Mouse (Mus musculus) heart, embryonic 12.5 days (tissue): ENCODE measurements at regions not wholly inside any gene's neighbourhood (a gene's known extent, or its start where the extent isn't known, plus 50 kb on each side); places are given as distances from the start of the nearest gene placed in this dataset.
A peak's percentile ranks its signal among the peaks of the same experiment; 100 is the strongest.

Experiments used
- ATAC-seq: fragments of 200-750 bp; cut with Nextera tagmentation; 2 replicates; pipeline ENCODE4 v1.8.0; 2017; ENCODE audit warnings: moderate TSS enrichment, moderate library complexity; ENCODE audit not compliant: insufficient number of reproducible peaks, low FRiP score
- H3K27ac ChIP-seq: fragments of 300-500 bp; sonication (generic); 2 replicates; pipeline ENCODE4 v1.5.1; 2016; ENCODE audit warnings: mild to moderate bottlenecking, moderate library complexity; ENCODE audit not compliant: poor library complexity, severe bottlenecking
- H3K27me3 ChIP-seq: fragments of 300-500 bp; sonication (generic); replicated peaks from 2 replicates; pipeline ENCODE4 v1.6.1; 2016; ENCODE audit warnings: mild to moderate bottlenecking, moderate library complexity
- H3K36me3 ChIP-seq: fragments of 300-500 bp; sonication (generic); 2 replicates; pipeline ENCODE4 v1.6.1; 2016; ENCODE audit warnings: mild to moderate bottlenecking, moderate library complexity
- H3K4me1 ChIP-seq: fragments of 300-500 bp; sonication (generic); replicated peaks from 2 replicates; pipeline ENCODE4 v1.6.1; 2016; ENCODE audit warnings: mild to moderate bottlenecking
- H3K4me2 ChIP-seq: fragments of 300-500 bp; sonication (generic); 2 replicates; pipeline ENCODE4 v1.6.1; 2016; ENCODE audit warnings: mild to moderate bottlenecking, moderate library complexity
- H3K4me3 ChIP-seq: fragments of 300-500 bp; sonication (generic); 2 replicates; pipeline ENCODE4 v1.5.1; 2016; ENCODE audit warnings: mild to moderate bottlenecking
- H3K9ac ChIP-seq: fragments of 300-500 bp; sonication (generic); 2 replicates; pipeline ENCODE4 v1.6.1; 2016; ENCODE audit warnings: mild to moderate bottlenecking, moderate library complexity
- H3K9me3 ChIP-seq: fragments of 300-500 bp; sonication (generic); replicated peaks from 2 replicates; pipeline ENCODE4 v1.6.1; 2016; ENCODE audit warnings: mild to moderate bottlenecking, moderate library complexity
- WGBS: fragments of 180-500 bp; shearing (Covaris S2); methylation state at CpG from one replicate; pipeline ENCODE4 v1.1.7; 2016; 5-methylcytosine and 5-hydroxymethylcytosine counted together

- Histone ChIP-seq H3K9ac (no peak overlapping the region), H3K4me3 (no peak overlapping the region), H3K4me2 (no peak overlapping the region), H3K36me3 (no peaks in the 10 kb centered on the region), H3K27ac (no peak overlapping the region), H3K9me3 (peaks cover 1% of the 10 kb centered on the region; the same call in 1 of the 2 replicates), H3K4me1 (no peaks in the 10 kb centered on the region; the same call in 1 of the 2 replicates), H3K27me3 (no peaks in the 10 kb centered on the region)
- 46% methylated on average over 8 of the region's 8 CpGs for WGBS
- ATAC-seq: no peak
Observed at GRCm38 (mm10) chr15:51574538-51575105, 2310.1 kb upstream of the Gm7489 start.

- H3K27ac ChIP-seq: no peak overlapping the region
- H3K9ac ChIP-seq: no peak overlapping the region
- H3K4me3 ChIP-seq: no peak overlapping the region
- 74% methylated on average over 1 of the region's 1 CpGs for WGBS
- H3K9me3 ChIP-seq: peaks cover 3% of the 10 kb centered on the region; the same call in 1 of the 2 replicates
- no peaks in the 10 kb centered on the region for H3K36me3 ChIP-seq
- H3K27me3 ChIP-seq: no peaks in the 10 kb centered on the region
- ATAC-seq: no peak
- no peak overlapping the region for H3K4me2 ChIP-seq
- no peaks in the 10 kb centered on the region for H3K4me1 ChIP-seq
Observed at GRCm38 (mm10) chr15:51583636-51584035, 2301.1 kb upstream of the Gm7489 start.

DNA sequence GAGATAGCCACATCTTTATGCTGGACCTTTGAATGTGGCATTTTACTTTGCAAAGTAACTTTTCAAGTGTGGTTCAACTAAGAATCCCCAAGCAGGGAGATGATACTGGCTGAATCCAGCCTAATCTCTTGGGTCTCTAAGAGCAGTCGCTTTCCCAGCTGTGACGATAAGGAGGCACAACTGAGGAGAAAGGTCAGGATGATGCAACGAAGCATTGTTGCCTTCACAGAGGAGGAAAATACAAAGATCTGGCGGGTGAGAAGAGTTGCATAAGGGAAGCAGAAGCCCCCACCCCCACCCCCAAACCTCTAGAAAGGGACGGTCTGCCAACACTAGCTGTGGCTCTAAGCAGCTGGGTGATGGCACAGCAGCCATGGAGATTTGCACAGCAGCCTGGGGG, 2298.6 kb upstream of the Gm7489 start:
- Histone ChIP-seq H3K4me1 (no peaks in the 10 kb centered on the region), H3K4me2 (no peak overlapping the region), H3K9me3 (peaks cover 3% of the 10 kb centered on the region; the same call in 1 of the 2 replicates), H3K27me3 (no peaks in the 10 kb centered on the region), H3K27ac (no peak overlapping the region), H3K36me3 (no peaks in the 10 kb centered on the region), H3K9ac (no peak overlapping the region), H3K4me3 (no peak overlapping the region)
- WGBS: 49% methylated on average over 5 of the region's 5 CpGs
- ATAC-seq: no peak

GRCm38 (mm10) chr15:51591406-51592068, 2293.2 kb upstream of the Gm7489 start:
- H3K4me1 ChIP-seq: peaks cover 12% of the 10 kb centered on the region
- peaks cover 3% of the 10 kb centered on the region; the same call in 1 of the 2 replicates for H3K9me3 ChIP-seq
- no peak for ATAC-seq
- 39% methylated on average over 17 of the region's 17 CpGs for WGBS
- H3K36me3 ChIP-seq: no peaks in the 10 kb centered on the region
- H3K4me3 ChIP-seq: peak overlapping the region; percentile 10
- no peak overlapping the region for H3K27ac ChIP-seq
- no peaks in the 10 kb centered on the region for H3K27me3 ChIP-seq
- H3K9ac ChIP-seq: no peak overlapping the region
- peak overlapping the region; percentile 54 for H3K4me2 ChIP-seq

DNA sequence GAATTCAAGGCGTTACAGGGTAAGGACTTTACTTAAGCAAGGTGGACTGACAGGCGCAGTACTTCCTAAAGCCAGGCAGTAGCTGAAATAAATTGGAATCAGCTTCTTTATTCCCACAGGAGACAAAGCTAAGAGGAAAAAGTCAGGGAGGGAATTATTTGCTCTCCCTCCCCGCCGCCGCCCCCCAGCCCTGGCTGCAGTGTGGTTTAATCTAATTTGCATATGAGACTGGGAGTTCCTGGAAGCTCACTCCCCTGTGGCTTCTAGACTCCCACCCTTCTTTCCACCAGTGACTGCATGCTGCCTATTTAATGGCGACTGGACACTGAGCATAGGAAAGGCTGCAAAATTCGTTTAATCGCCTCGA, 2292.7 kb upstream of the Gm7489 start:
- Histone ChIP-seq H3K27ac (no peak overlapping the region; the same call in 1 of the 2 replicates), H3K9ac (no peak overlapping the region), H3K4me2 (peak overlapping the region; percentile 54), H3K4me3 (peak overlapping the region; percentile 10), H3K27me3 (no peaks in the 10 kb centered on the region), H3K36me3 (no peaks in the 10 kb centered on the region), H3K9me3 (peaks cover 3% of the 10 kb centered on the region; the same call in 1 of the 2 replicates), H3K4me1 (peaks cover 12% of the 10 kb centered on the region)
- ATAC-seq: no peak
- 38% methylated on average over 9 of the region's 9 CpGs for WGBS

DNA sequence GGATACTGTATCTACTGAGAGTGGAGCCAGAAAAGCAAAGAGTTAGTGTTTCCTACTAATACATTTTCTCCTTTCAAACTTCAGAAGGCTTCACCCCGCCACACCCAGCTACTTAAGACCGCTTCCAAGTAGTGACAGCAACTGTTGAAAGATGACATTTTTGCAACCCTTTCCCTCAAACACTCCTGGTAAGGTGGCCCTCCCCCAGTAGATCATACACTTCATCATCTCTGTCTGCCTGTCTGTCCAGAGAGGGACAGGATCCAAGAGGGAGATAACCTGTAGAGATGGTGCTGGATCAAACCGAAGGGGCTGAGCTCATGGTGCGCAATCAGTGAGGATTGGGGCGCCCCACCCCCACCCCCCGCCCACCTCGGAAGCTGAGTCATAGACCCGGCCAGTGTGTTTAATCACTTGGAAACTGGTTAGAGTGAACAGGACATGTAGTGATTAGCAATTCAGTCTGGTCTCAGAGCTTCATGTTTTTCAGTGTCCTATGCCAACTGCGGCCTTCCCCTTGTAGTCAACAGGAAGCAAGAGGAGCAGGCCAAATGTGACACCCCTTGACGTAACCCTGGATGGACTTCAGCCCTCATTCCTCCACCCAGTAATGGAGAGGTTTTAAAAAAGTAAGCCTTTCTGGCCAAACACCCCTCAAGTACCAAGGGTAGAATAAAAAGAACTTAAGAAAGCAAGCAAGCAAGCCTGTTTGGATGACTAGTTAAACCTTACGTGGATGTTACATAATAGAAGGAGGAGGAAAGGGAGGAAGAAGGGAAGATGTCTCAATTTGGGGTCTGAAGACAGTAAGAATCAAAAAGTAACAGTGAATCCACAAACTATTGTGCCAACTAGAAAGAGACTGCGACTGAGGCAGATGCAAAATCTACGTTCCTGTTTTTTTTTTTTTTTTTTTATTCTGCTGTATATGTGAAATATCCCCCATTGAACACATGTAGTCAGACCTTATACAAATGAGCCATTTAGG, 2291.9 kb upstream of the Gm7489 start:
- Histone ChIP-seq H3K27ac (no peak overlapping the region), H3K4me3 (no peak overlapping the region), H3K9ac (no peak overlapping the region), H3K36me3 (no peaks in the 10 kb centered on the region), H3K27me3 (no peaks in the 10 kb centered on the region), H3K9me3 (peaks cover 3% of the 10 kb centered on the region; the same call in 1 of the 2 replicates), H3K4me2 (peak overlapping the region; percentile 54), H3K4me1 (peaks cover 12% of the 10 kb centered on the region)
- peak; percentile 33 for ATAC-seq
- 62% methylated on average over 13 of the region's 13 CpGs for WGBS

DNA sequence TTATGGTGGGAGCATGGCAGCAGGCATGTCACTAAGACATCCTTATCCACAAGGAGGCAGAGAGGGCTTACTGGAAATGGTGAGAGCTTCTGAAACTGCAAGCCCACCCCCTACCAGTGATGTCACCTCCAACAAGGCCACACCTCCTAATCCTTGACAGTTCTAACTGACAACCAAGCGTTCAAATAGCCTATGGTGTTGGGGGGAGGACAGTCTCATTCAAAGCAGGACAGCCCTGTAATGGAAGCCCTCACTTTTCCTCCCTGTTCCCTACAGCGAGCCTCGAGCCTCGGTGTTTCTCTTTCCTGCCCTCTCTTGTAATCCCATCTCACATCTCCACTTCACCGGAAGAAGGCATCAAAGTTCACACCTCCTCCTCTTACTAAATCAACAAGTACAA, 2290.6 kb upstream of the Gm7489 start:
- no peaks in the 10 kb centered on the region for H3K27me3 ChIP-seq
- H3K36me3 ChIP-seq: no peaks in the 10 kb centered on the region
- WGBS: 39% methylated on average over 5 of the region's 5 CpGs
- no peak overlapping the region for H3K4me3 ChIP-seq
- H3K4me1 ChIP-seq: peaks cover 12% of the 10 kb centered on the region
- H3K9ac ChIP-seq: no peak overlapping the region
- H3K9me3 ChIP-seq: no peaks in the 10 kb centered on the region
- no peak overlapping the region for H3K4me2 ChIP-seq
- no peak for ATAC-seq
- no peak overlapping the region for H3K27ac ChIP-seq

GRCm38 (mm10) chr15:51595655-51596054, 2289.1 kb upstream of the Gm7489 start:
- no peaks in the 10 kb centered on the region for H3K36me3 ChIP-seq
- peaks cover 12% of the 10 kb centered on the region for H3K4me1 ChIP-seq
- 66% methylated on average over 1 of the region's 1 CpGs for WGBS
- no peak overlapping the region for H3K9ac ChIP-seq
- no peak for ATAC-seq
- no peaks in the 10 kb centered on the region for H3K9me3 ChIP-seq
- H3K4me2 ChIP-seq: no peak overlapping the region
- H3K27ac ChIP-seq: no peak overlapping the region
- no peaks in the 10 kb centered on the region for H3K27me3 ChIP-seq
- H3K4me3 ChIP-seq: no peak overlapping the region

DNA sequence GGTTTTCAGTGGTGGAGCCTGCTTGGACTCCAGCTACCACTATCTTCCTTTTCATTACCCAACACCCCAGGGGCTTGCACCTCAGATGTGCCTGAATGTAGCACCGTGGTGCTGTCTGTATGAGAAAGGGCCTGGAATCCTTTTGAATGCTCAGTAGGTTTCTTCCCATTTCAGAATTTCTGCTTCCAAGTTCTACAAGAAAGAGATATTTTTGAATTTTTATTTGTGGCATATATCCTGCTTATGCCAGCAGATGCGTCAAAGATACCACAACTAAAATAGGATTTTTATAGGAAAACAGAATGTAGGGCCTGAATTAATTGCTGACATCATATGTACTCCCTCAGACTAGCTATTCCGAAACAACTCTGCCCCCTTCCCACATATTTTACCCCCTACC, 2286.9 kb upstream of the Gm7489 start:
- no peak overlapping the region for H3K27ac ChIP-seq
- 0 out of 2 replicates have a peak, but pooled peaks cover 1% of the 10 kb centered on the region for H3K4me1 ChIP-seq
- H3K36me3 ChIP-seq: no peaks in the 10 kb centered on the region
- no peak overlapping the region for H3K9ac ChIP-seq
- ATAC-seq: no peak
- no peaks in the 10 kb centered on the region for H3K27me3 ChIP-seq
- WGBS: 81% methylated on average over 3 of the region's 3 CpGs
- no peak overlapping the region for H3K4me2 ChIP-seq
- no peaks in the 10 kb centered on the region for H3K9me3 ChIP-seq
- no peak overlapping the region for H3K4me3 ChIP-seq

DNA sequence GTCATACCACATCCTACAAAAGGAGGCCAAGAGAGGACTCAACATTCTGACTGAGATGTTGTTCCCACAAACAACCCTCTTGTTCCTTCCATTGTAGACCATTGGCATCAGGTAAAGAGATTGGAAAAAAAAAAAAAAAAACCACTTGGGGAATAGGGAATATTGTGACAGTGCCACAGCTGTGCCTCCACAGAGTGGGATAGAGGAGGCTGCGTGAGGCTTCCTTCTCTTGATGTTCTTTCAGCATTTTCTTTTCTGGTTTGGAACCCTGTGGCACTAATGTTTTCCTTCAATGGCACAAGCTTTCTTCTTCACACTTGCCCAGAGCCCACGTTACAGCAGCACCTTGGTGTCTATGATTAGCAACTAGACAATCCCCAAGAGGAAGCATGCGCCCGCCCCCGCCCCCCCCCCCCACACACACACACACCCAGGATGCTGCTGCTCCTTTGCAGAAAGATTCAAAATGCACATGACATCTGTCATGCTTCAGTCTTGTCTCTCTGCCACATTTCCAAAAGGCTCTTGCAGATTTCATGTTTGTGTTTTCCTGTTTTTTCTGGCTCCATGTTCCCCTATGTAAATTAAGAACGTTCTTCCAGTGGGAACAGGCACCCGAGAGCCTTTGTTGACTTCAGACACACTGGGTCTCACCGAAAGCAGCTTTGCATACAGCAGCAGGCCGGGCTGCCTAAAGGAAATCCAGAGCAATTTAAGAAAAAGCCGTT, 2283.4 kb upstream of the Gm7489 start:
- Histone ChIP-seq H3K4me1 (no peaks in the 10 kb centered on the region), H3K27me3 (no peaks in the 10 kb centered on the region), H3K9ac (no peak overlapping the region), H3K4me3 (no peak overlapping the region), H3K9me3 (no peaks in the 10 kb centered on the region), H3K27ac (no peak overlapping the region), H3K36me3 (no peaks in the 10 kb centered on the region), H3K4me2 (no peak overlapping the region)
- no peak for ATAC-seq
- 59% methylated on average over 10 of the region's 10 CpGs for WGBS
